Mouse (Mus musculus): ENCODE results near the gene Poldip2.

Poldip2 gene

DNA sequence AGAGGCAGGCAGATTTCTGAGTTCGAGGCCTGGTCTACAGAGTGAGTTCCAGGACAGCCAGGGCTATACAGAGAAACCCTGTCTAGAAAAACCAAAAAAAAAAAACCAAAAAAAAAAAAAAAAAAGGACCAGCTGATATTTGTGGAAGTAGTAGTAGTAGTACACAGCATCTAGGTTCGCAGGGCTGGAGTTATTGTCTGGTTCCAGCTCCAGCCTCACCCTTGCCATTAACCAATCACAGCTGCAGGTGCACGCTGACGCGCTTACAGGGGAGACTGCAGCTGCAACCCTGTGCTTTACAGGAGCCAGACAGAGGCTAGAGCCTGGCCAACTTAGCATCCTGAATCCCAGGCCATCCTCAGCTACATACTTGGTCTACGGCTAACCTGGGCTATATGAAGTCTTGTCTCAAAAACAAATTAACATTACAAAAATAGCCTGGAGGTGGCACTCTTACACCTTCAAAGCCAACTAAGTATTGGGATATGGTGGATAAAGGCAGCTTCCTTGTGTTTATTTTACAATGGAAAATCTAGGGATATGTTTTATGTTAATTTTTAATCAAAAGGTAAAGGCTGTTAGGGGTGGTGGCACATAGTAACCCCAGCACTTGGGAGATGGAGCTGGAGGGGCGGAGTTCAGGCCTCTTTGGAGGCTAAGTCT lies 32.6 kb downstream of the Poldip2 start:
- DNase-seq (ENCODE audit: low spot score) = no peak

GRCm38 (mm10) chr11:78545181-78545580 lies 33.2 kb downstream of the Poldip2 start:
- DNase-seq (ENCODE audit: low spot score) = no peak

- DNase-seq (ENCODE audit: low spot score) = no peak
Observed at GRCm38 (mm10) chr11:78547718-78548460, 35.9 kb downstream of the Poldip2 start.

GRCm38 (mm10) chr11:78549491-78549987 lies 37.5 kb downstream of the Poldip2 start:
- DNase-seq (ENCODE audit: low spot score) = no peak

- peak; percentile 98 for DNase-seq (ENCODE audit: low spot score)
Observed at GRCm38 (mm10) chr11:78550168-78551058, 38.4 kb downstream of the Poldip2 start, which contains the start of gene Tmem97. Gene Tmem97 (minus strand): TSS chr11:78550777.

DNA sequence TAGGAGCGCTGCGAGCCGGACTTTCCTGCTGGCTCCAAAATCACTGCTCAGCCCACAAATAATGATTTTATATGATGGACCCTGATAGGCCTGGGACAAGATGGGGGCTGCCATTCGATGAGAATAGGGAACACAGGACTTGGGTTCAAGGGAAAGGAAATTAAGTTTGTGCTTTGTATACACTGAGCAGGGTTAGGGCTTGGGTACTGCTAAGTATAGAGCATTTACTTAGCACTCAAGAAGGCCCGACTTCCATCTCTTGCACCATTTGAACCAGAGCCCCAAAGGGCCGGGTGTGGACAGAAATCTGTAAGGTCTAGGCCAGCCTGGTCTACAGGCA lies 39.0 kb downstream of the Poldip2 start:
- no peak for DNase-seq (ENCODE audit: low spot score)

- no peak for DNase-seq (ENCODE audit: low spot score)
Observed at GRCm38 (mm10) chr11:78555623-78556022, 43.6 kb downstream of the Poldip2 start.

DNA sequence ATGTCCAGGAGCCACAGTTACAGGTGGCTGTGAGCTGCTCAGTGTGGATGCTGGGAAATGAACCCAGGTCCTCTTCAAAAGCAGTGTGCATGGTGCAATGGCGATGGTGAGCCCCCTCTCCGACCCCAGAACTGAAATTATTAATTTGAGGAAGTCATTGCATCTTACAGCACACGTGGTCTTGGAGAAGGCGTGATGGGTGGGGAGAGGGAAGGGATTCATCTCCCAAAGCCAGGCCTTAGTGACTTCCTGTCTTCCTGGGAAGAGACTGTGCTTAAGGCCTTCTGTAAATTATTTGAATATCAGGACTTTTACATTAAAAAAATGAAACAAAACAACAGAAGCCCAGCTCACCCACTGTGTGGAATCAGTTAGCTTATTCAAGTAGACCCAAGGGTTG lies 44.1 kb downstream of the Poldip2 start:
- DNase-seq (ENCODE audit: low spot score) = no peak

GRCm38 (mm10) chr11:78557241-78557640 lies 45.2 kb downstream of the Poldip2 start:
- peak; percentile 27 for DNase-seq (ENCODE audit: low spot score)

DNA sequence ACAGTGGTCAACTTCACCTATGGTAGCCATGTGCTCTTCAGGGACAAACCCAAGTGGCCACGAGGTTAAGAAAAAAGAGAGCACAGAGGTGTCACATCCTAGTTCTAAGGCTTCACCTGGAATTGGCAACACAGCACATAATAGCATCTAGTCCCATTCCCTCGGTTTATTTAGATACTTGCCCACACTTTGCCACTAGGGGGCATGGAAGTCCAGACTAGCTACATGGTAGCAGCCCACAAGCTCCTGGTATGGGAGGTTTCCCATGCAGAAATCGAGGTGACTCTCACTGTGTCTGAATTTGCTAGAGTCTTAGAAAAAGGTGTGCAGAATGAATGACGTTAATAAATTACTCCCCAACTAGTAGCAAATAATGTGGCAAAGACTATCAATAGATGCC lies 48.5 kb downstream of the Poldip2 start:
- peak; percentile 88 for DNase-seq (ENCODE audit: low spot score)

DNA sequence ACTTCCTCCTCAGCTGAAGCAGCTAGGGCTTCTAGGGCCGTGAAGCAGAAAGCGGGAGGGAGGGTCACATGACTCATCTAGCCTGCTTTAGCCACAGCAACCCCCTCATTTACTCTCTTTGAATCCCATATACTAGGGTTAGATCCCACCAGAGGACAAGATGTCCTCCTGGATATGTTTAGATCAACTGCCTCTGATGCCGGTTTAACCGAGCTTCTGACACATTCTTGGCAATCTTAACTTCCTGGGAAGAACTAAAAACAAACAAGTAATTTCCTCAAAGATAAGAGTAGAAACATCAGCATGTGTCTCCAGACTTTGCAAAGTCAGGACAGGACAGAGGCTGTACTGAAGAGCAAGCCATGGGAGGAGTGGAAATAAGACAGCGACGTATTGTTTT lies 54.8 kb downstream of the Poldip2 start:
- DNase-seq (ENCODE audit: low spot score) = no peak

- DNase-seq (ENCODE audit: low spot score) = no peak
Observed at GRCm38 (mm10) chr11:78567614-78568013, 55.6 kb downstream of the Poldip2 start.

DNA sequence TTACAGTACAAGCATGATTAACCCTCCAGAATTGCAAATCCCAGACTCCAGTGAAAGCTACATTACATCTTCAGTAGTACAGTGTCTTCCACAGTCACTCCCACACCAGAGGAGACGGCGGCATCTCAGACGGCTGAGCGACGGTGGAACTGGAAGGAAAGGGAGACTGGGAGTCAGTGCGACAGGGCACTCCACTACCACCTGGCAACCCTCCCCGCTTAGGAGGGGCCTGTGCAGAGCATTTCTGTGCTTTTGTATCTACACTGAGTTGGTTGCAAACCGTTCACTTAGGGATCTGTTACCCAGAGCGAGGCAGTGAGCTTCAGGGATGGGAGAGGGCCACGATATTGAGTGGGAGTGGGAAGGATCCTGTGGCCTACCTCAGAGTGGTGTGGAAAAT lies 56.8 kb downstream of the Poldip2 start:
- DNase-seq (ENCODE audit: low spot score) = no peak

DNA sequence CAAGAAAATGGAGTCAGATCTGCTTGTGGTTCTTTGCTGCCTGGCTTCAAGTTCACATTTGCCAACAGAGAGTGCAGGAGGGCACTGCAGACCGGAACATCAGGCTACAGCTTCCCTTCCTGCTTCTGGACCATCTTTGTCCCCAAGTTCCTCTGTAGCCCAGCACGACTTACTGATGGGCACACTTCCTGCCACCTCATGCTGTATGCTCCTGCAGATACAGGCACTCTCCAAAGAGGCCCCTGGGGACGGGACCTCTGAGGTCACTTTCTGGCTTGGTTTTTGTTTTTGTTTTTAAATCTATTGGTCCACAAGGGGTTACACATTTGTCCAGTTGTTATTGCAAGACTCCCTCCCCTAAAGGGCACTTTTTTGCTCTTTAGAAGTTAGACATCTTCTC lies 57.8 kb downstream of the Poldip2 start:
- peak; percentile 25 for DNase-seq (ENCODE audit: low spot score)

DNA sequence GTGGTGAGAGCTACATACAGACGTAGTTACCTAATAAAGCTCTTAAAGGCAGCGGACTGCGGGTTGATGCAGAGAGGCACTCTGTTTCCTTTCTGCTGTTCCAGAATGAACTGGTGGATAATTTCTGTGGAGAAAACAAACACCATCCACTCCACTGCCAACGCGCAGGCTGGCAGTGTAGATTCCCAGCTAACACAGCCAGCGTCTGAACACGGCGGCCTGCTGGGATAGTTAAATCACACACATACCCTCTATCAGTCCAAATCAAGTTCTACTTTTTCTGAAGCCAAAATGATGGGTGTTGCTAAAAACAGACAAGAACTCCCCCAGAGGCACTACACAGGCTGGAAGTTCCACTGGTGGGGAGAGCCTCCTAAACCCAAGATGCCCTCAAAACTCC lies 59.4 kb downstream of the Poldip2 start:
- DNase-seq (ENCODE audit: low spot score) = no peak

- no peak for DNase-seq (ENCODE audit: low spot score)
Observed at GRCm38 (mm10) chr11:78571854-78572253, 59.9 kb downstream of the Poldip2 start.
